Mouse (Mus musculus) skeletal muscle tissue, postnatal 0 days (tissue): Measurements from ENCODE around the gene Zfhx3. TPM values are rescaled to one million over a fixed set of nuclear protein-coding genes. Genes with fewer than 3 reads are reported as not detected.

Experiments
- microRNA-seq, 2 experiments: library from miRNA; unstranded; fragments of <30 nt; microRNA quantifications; one replicate each; pipeline ENCODE4; 2016
- polyA plus RNA-seq: library from polyadenylated mRNA; unstranded; fragments of >200 nt; fragmentation: Nextera tagmentation; extraction: Ambion mirVana; gene quantifications from 2 replicates; pipeline ENCODE4 v1.2.1, GENCODE M21; 2015

The Zfhx3 gene
- polyA plus RNA-seq, result 3.7 and 3.9 TPM in 2 replicates

DNA sequence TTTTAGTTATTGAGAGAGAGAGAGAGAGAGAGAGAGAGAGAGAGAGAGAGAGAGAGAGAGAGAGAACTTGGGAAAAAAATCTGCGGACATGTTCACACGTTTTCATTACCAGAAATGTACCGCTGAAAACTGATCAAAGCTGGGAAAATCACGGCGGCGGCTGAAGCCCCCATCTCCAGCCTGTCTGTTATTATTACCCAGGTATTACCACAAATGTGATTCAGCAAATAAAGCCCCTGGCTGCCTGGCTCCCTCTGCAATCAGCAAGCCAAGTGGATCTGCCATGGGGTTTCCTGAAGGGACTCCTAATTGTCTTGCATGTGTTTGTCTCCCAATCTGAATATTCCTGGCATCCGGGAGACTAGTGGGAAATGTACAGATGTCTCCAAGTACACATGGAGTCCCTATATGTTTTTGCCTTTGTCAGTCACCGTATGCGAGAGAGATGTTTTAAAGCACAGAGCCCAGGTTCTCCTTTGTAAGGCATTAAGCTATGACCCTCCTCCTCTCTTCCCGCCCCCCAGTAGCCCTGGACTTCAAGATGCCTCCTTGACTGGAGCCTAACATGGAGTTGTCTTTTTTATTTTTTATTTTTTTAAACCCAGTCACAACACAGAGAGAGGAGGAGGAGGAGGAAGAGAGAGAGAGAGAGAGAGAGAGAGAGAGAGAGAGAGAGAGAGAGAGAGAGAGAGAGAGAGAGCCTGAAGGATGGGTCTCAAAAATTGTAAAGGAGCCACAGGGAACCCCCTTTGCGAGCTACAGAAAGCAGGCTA lies at the start of gene Zfhx3:
Gene Zfhx3 (plus strand): TSS at position 723 of the 773 bp plus-strand sequence.

Small RNA genes within 50 kb of the gene (microRNA-seq; reads per million reads assigned to microRNA genes)
- 0 to 0.20 reads per million in 2 experiments for gene Mir3108
